Mouse (Mus musculus) liver, embryonic 14.5 days (tissue): ENCODE results near the gene Insrr.

Source experiments
- CTCF ChIP-seq: IDR thresholded peaks from 2 replicates; pipeline ENCODE4 v1.5.1; 2016; ENCODE audit warnings: antibody characterized with exemption, low read depth, control low read depth
- EP300 ChIP-seq: IDR thresholded peaks from 2 replicates; pipeline ENCODE4 v1.6.1; 2016; ENCODE audit warnings: antibody characterized with exemption, low read depth

- TF ChIP-seq CTCF (no peak), EP300 (no peak)
These were observed 14.5 kb downstream of the Insrr start for GRCm38 (mm10) chr3:87811297-87811696.
